Mouse (Mus musculus): ENCODE data around the gene Nlrc5.

GRCm38 (mm10) chr8:94549041-94549440, 114.9 kb downstream of the Nlrc5 start:
- TF ChIP-seq CTCF (IDR thresholded peaks at IDR 0.05; ENCODE audit: low read depth): no peak
- TF ChIP-seq EP300 (IDR thresholded peaks at IDR 0.05; ENCODE audit: low read depth): no peak
